Mouse (Mus musculus) heart, embryonic 15.5 days (tissue): ENCODE data around the gene Lingo3. TPM values are rescaled to one million over a fixed set of nuclear protein-coding genes. Genes with fewer than 3 reads are reported as not detected.

ENCODE experiments used
- ATAC-seq: fragments of 200-750 bp; cut with Nextera tagmentation; replicated peaks from 2 replicates; pipeline ENCODE4 v1.8.0; 2017; ENCODE audit warnings: low read depth, moderate TSS enrichment; ENCODE audit not compliant: insufficient number of reproducible peaks, insufficient read depth, low FRiP score
- H3K27ac ChIP-seq: fragments of 300-500 bp; sonication (generic); 2 replicates; pipeline ENCODE4 v1.5.1; 2015; ENCODE audit warnings: mild to moderate bottlenecking, inconsistent platforms
- H3K27me3 ChIP-seq: fragments of 300-500 bp; sonication (generic); 2 replicates; pipeline ENCODE4 v1.6.1; 2015; ENCODE audit warnings: inconsistent platforms
- H3K36me3 ChIP-seq: fragments of 300-500 bp; sonication (generic); 2 replicates; pipeline ENCODE4 v1.6.1; 2015; ENCODE audit warnings: mild to moderate bottlenecking, inconsistent platforms
- H3K4me1 ChIP-seq: fragments of 300-500 bp; sonication (generic); replicated peaks from 2 replicates; pipeline ENCODE4 v1.6.1; 2015; ENCODE audit warnings: inconsistent platforms
- H3K4me2 ChIP-seq: fragments of 300-500 bp; sonication (generic); 2 replicates; pipeline ENCODE4 v1.6.1; 2015; ENCODE audit warnings: inconsistent platforms, mild to moderate bottlenecking, moderate library complexity
- H3K4me3 ChIP-seq: fragments of 300-500 bp; sonication (generic); 2 replicates; pipeline ENCODE4 v1.5.1; 2015; ENCODE audit warnings: mild to moderate bottlenecking, inconsistent platforms
- H3K9ac ChIP-seq: fragments of 300-500 bp; sonication (generic); 2 replicates; pipeline ENCODE4 v1.6.1; 2015; ENCODE audit warnings: mild to moderate bottlenecking, inconsistent platforms
- H3K9me3 ChIP-seq: fragments of 300-500 bp; sonication (generic); replicated peaks from 2 replicates; pipeline ENCODE4 v1.6.1; 2016; ENCODE audit warnings: inconsistent platforms
- WGBS: fragments of 180-500 bp; shearing (Covaris S2); methylation state at CpG from one replicate; pipeline ENCODE4 v1.1.7; 2015; ENCODE audit warnings: mixed read lengths; 5-methylcytosine and 5-hydroxymethylcytosine counted together
- polyA plus RNA-seq: library from polyadenylated mRNA; unstranded; fragments of >200 nt; fragmentation: Nextera tagmentation; extraction: Ambion mirVana; gene quantifications from 2 replicates; pipeline ENCODE4 v1.2.1, GENCODE M21; 2015

The Lingo3 gene
- polyA plus RNA-seq, 1 experiment from 2014 or later: 0.43 TPM

GRCm38 (mm10) chr10:80797186-80798149 lies 46.4 kb downstream of the Lingo3 start:
- ATAC-seq: peak; percentile 58
- Histone ChIP-seq H3K4me3 (peak overlapping the region; percentile 77), H3K4me1 (peaks cover 40% of the 10 kb centered on the region), H3K9ac (peak overlapping the region; percentile 85), H3K27me3 (no peaks in the 10 kb centered on the region), H3K36me3 (peaks cover 45% of the 10 kb centered on the region), H3K4me2 (peak overlapping the region; percentile 69), H3K27ac (peak overlapping the region; percentile 91), H3K9me3 (no peaks in the 10 kb centered on the region)
- 4% methylated on average over 52 of the region's 59 CpGs for whole genome bisulfite sequencing

- peak overlapping the region; percentile 85; the same call in 1 of the 2 replicates for H3K9ac ChIP-seq
- H3K27ac ChIP-seq: no peak overlapping the region; the same call in 1 of the 2 replicates
- WGBS: 77% methylated on average over 9 of the region's 9 CpGs
- H3K4me1 ChIP-seq: peaks cover 51% of the 10 kb centered on the region
- H3K4me3 ChIP-seq: peak overlapping the region; percentile 77; the same call in 1 of the 2 replicates
- H3K27me3 ChIP-seq: no peaks in the 10 kb centered on the region
- no peak for ATAC-seq
- H3K9me3 ChIP-seq: no peaks in the 10 kb centered on the region
- peak overlapping the region; percentile 69 for H3K4me2 ChIP-seq
- peaks cover 42% of the 10 kb centered on the region for H3K36me3 ChIP-seq
Observed at GRCm38 (mm10) chr10:80796307-80796848, 47.5 kb downstream of the Lingo3 start.

DNA sequence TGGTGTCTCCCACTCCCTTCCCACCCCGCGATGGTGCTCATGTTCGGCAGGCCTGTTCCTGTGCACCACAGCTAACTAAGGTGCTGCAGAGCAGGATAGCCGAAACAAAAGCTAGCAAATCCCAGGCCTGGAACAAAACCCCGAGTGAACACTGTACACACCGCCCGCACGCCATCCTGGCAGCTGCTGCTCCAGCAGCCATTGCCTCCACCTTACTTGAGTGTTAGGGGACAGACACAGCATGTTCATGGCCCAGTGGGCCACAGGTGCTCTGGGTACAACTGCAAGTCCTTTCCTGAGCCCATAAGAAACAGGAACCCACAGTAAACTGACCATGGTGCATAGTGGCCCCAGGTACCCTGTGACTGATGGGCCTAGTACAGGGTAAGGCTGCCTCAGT lies 49.1 kb downstream of the Lingo3 start:
- no peak overlapping the region for H3K4me2 ChIP-seq
- H3K9ac ChIP-seq: no peak overlapping the region
- 87% methylated on average over 8 of the region's 8 CpGs for WGBS
- H3K27ac ChIP-seq: no peak overlapping the region
- peaks cover 49% of the 10 kb centered on the region for H3K4me1 ChIP-seq
- no peaks in the 10 kb centered on the region for H3K27me3 ChIP-seq
- no peaks in the 10 kb centered on the region for H3K9me3 ChIP-seq
- H3K4me3 ChIP-seq: no peak overlapping the region
- no peak for ATAC-seq
- peaks cover 53% of the 10 kb centered on the region for H3K36me3 ChIP-seq

- Histone ChIP-seq H3K4me2 (no peak overlapping the region), H3K4me3 (no peak overlapping the region), H3K27ac (no peak overlapping the region), H3K9ac (no peak overlapping the region), H3K9me3 (no peaks in the 10 kb centered on the region), H3K36me3 (peaks cover 61% of the 10 kb centered on the region), H3K4me1 (peaks cover 44% of the 10 kb centered on the region), H3K27me3 (no peaks in the 10 kb centered on the region)
- WGBS: 77% methylated on average over 4 of the region's 4 CpGs
- ATAC-seq: no peak
Observed at GRCm38 (mm10) chr10:80793803-80794202, 50.0 kb downstream of the Lingo3 start.

- no peak for ATAC-seq
- Histone ChIP-seq H3K36me3 (peaks cover 67% of the 10 kb centered on the region), H3K4me1 (peaks cover 44% of the 10 kb centered on the region), H3K27ac (0 out of 2 replicates have a peak overlapping the region, but pooled peaks have one; percentile 77), H3K4me3 (no peak overlapping the region), H3K9me3 (no peaks in the 10 kb centered on the region), H3K9ac (no peak overlapping the region), H3K27me3 (no peaks in the 10 kb centered on the region), H3K4me2 (no peak overlapping the region)
- 88% methylated on average over 13 of the region's 13 CpGs for WGBS
Observed at GRCm38 (mm10) chr10:80793033-80793784, 50.6 kb downstream of the Lingo3 start.

DNA sequence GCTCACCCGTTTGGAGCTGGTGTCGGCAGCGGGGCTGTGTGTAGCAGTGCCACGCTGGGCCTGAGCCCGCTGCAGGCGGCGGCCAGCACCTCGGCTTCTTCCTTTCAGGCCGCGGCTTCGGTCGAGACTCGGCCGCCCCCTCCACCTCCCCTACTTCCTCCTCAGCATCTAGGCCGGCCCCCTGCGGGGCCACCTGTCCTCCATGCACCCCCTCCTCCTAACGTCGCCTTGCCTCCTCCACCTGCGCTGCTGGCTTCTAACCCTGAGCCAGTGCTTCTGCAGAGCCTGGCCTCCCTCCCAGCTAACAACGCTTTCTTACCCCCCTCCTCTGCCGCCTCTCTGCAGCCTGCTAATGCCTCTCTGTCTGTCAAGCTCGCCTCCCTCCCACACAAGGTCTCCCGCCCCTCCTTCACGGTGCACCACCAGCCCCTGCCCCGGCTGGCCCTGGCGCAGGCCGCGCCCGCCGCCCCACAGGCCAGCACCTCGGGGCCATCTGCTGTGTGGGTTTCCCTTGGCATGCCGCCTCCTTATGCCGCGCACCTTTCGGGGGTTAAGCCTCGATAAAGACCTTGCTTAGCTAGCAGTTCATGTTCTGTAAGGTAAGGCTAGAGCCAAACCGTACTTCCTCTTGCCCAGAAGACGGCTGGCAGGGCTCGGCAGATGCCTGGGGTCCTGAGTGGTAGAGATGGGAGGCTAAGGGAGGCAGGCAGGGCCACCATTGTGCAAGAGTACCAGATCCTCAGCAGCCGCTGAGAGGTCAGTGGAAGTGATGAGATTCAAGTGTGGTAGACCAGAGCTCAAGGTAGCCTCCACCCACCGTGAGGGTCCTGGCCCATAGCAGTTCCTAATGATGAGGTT lies 51.4 kb downstream of the Lingo3 start:
- ATAC-seq: no peak
- Histone ChIP-seq H3K27me3 (no peaks in the 10 kb centered on the region), H3K9me3 (no peaks in the 10 kb centered on the region), H3K36me3 (peaks cover 75% of the 10 kb centered on the region), H3K9ac (peak overlapping the region; percentile 16; the same call in 1 of the 2 replicates), H3K4me2 (0 out of 2 replicates have a peak overlapping the region, but pooled peaks have one; percentile 1), H3K4me1 (peaks cover 48% of the 10 kb centered on the region), H3K27ac (peak overlapping the region; percentile 77), H3K4me3 (no peak overlapping the region)
- WGBS: 70% methylated on average over 41 of the region's 41 CpGs

GRCm38 (mm10) chr10:80791476-80792174 lies 52.2 kb downstream of the Lingo3 start:
- Histone ChIP-seq H3K27me3 (no peaks in the 10 kb centered on the region), H3K36me3 (peaks cover 81% of the 10 kb centered on the region), H3K9me3 (no peaks in the 10 kb centered on the region), H3K4me1 (peaks cover 40% of the 10 kb centered on the region), H3K4me2 (0 out of 2 replicates have a peak overlapping the region, but pooled peaks have one; percentile 1), H3K9ac (peak overlapping the region; percentile 16; the same call in 1 of the 2 replicates), H3K4me3 (no peak overlapping the region), H3K27ac (peak overlapping the region; percentile 77)
- peak; percentile 61; the same call in 1 of the 2 replicates for ATAC-seq
- WGBS: 54% methylated on average over 33 of the region's 33 CpGs

- Histone ChIP-seq H3K4me3 (no peak overlapping the region), H3K36me3 (peaks cover 86% of the 10 kb centered on the region), H3K9me3 (no peaks in the 10 kb centered on the region), H3K9ac (no peak overlapping the region), H3K27ac (peak overlapping the region; percentile 77), H3K27me3 (no peaks in the 10 kb centered on the region), H3K4me1 (peaks cover 36% of the 10 kb centered on the region), H3K4me2 (no peak overlapping the region)
- WGBS: 72% methylated on average over 19 of the region's 19 CpGs
- no peak for ATAC-seq
Observed at GRCm38 (mm10) chr10:80790761-80791404, 53.0 kb downstream of the Lingo3 start.

DNA sequence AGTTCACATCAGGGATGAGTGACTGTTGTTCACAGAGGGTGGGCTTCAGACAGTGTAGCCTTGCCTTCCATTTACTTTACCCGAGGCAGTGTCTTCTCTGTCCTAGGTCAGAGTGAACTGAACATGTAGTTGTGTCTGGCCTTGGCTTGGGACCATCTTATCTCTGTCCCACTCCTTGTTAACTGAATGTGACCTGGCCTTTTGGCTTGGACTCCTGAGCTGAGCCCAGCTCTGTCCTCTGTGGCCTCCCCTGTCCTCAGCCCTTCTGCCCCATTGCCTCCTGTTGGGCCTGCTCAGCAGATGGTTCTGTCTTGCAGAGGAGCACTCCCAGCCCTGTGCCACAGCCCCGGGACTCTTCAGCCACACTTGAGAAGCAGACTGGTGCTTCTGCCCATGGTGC lies 56.3 kb downstream of the Lingo3 start:
- 72% methylated on average over 2 of the region's 2 CpGs for WGBS
- Histone ChIP-seq H3K9me3 (no peaks in the 10 kb centered on the region), H3K4me1 (peaks cover 27% of the 10 kb centered on the region), H3K36me3 (peaks cover 92% of the 10 kb centered on the region), H3K27ac (no peak overlapping the region; the same call in 1 of the 2 replicates), H3K27me3 (no peaks in the 10 kb centered on the region), H3K9ac (no peak overlapping the region), H3K4me2 (no peak overlapping the region), H3K4me3 (no peak overlapping the region)
- ATAC-seq: no peak
